Mouse (Mus musculus) left cerebral cortex, adult 11 months (tissue): Measurements from ENCODE around the gene Fam227a.

Experiments used
- DNase-seq: peaks from one replicate; pipeline ENCODE4 v3.0.0; 2022; ENCODE audit warnings: low spot score

The Fam227a gene

DNA sequence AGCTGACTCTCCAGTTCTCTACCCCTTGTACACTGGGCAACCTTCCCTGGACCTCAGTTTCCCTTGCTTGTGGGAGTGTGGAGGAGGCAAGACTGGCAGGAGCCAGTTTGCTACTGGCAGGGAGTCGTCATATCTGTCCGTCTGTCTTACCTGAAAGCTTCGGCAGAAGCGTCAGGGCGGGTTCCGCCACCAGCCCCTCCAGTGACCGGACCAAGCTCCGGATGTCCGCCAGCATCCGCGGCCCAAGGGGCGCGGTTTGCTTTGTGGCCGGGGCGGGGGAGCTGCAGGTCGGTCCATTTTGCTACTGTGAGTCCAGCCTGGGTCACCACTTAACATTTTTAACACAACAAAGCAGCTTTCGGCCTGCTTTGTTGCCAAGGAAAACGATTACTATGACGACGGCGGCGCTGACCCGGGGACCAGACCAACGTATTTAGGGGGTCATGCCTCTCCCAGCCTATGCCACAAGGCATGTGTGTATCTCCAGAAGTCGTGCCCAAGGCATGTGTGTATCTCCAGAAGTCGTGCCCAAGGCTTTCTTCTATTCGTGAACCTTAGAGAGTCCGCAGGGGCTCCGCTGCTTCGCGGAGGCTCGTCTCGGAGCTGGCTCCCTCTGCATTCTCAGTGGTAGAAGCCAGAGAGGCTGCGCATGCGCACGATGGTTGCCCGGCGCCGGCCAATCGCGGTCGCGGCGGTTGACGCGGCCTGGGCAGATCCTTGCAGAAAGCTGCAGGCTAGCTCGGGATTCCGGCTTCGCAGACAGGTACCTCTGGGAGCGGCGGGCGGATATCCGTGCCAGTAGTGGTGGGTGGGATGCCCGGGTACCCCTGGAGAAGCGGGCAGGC is at the start of gene Fam227a, which contains the start of gene Cby1:
Gene Fam227a (minus strand): TSS at position 426 of the 845 bp plus-strand sequence.
Gene Cby1 (plus strand): TSS at position 669 of the 845 bp plus-strand sequence.
- DNase-seq: peak; percentile 88

DNA sequence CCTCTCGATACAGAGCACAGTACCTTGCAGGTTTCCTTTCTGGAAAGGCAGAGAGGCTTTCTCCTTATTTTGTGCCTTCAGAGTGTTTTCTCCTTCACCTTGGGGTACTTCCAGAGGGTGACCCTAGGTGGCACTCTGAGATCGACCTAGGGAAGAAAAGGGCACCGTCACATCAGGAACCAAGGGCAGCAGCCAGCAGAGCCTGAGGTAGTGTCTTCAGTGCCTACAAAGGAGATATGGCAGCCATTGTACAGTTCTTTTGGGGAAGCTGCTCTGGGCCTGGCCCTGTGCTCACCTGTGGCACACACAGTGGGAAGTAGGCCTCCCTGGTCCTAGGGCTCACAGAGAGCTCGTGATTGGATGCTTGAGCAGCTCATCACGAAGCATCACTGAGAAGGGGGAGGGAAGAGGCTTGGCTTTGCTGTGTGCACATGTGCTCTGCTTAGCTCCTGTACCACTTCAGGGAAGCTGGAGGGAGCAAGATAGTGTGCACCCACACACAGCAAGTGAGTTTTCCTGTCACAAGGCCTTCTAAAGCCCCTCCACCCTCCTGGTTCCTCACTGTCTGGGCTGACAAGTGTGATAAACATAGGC is 49.6 kb upstream of the Fam227a start:
- DNase-seq: no peak

DNA sequence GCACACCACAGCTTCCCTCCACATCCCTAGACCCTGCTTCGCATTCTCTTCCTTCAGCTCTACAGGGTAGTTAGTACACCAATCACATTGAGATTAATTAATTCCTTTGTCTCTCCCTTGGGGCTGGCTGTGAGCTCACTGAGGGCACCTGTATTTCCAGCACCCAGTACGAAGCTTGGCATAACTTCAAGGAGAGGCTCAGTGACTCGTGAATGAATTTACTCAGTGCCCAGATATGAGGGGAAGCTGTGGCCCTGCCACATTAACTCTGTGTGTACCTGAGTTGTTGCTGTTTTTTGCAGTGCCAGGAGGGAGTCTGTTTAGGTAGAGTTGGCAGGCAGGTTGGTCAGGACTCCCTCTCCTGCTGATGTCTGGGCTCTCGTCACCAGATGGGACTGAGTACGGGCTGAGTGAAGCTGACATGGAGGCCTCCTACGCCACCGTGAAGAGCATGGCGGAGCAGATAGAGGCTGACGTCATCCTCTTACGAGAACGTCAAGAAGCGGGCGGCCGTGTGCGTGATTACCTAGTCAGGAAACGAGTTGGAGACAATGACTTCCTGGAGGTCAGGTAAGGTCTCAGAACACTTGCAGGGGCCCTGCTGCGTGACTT is 48.0 kb upstream of the Fam227a start:
- no peak for DNase-seq

DNA sequence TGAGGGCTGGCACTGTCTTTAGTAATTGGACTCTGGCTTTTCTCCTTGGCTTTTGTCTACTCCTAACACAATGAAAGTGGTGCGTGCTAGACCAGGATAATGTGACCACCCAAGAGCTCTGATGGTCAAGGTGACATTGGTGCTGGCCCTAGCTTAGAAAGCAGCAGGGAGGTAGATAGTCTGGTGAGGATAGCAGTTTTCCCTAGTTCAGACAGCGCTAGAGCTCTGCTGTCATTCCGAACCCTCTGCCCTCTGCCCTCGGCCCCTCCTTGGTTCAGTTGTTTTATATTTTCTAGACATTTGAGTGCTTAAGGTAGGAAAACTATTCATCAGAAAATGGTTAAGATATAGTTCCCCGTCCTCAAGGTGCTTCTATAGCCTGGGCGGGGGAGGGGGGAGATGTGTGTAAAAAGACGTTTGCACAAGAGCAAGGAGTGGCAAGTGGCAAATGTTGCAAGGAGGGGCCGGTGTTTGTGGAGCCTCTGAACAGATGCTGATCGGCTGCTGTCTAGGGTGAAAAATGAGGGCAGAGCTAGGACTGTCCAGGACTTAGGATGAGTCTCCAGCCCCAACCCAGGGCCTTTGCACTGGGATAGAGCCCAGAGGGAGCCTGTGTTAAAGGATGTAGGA is 38.9 kb upstream of the Fam227a start:
- no peak for DNase-seq

GRCm38 (mm10) chr15:79697011-79697410 is 38.3 kb upstream of the Fam227a start:
- no peak for DNase-seq

GRCm38 (mm10) chr15:79696508-79696907 is 37.8 kb upstream of the Fam227a start:
- DNase-seq: no peak

GRCm38 (mm10) chr15:79695516-79695915 is 36.8 kb upstream of the Fam227a start:
- no peak for DNase-seq

DNA sequence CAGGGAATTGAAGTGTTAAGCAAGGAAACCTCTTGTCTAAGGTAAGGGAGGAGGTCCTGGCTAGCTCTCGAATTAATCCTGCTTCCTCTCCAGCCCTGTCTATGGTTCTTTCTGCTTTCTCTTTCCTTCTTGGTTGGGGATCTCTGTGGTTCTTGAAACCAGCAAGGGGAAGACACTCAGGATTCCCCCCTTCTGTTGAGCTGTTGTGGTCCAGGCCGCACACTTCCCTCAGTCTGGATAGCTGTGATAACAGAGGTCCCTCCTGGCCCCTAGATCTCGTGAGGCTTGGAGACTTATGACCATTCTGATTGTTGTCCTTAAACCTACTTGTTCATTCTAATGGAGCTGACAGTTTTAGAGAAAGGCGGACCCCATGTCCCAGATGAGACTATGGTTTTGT is 35.8 kb upstream of the Fam227a start:
- DNase-seq: no peak

DNA sequence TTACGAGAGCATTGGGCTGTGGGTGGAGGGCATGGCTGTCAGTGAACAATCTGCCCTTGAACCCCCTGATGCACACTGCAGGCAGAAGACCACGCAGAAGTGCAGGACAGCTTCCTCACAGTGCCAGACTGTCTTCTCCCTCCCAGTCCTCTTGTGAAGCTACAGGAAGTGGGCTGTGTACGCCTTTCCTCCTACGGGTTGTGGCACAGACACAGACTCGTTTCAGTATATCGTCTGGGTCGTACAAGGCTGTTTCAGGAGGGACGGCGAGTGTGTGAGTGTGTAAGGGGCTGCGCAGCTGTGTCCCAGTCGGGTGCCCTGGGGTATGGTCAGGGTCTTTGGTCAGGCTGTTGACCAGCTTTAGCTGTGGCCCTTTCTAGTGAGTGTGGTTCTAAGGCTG is 35.0 kb upstream of the Fam227a start:
- no peak for DNase-seq

GRCm38 (mm10) chr15:79692334-79692733 is 33.6 kb upstream of the Fam227a start:
- no peak for DNase-seq

GRCm38 (mm10) chr15:79691023-79691508 is 32.3 kb upstream of the Fam227a start:
- DNase-seq: no peak

DNA sequence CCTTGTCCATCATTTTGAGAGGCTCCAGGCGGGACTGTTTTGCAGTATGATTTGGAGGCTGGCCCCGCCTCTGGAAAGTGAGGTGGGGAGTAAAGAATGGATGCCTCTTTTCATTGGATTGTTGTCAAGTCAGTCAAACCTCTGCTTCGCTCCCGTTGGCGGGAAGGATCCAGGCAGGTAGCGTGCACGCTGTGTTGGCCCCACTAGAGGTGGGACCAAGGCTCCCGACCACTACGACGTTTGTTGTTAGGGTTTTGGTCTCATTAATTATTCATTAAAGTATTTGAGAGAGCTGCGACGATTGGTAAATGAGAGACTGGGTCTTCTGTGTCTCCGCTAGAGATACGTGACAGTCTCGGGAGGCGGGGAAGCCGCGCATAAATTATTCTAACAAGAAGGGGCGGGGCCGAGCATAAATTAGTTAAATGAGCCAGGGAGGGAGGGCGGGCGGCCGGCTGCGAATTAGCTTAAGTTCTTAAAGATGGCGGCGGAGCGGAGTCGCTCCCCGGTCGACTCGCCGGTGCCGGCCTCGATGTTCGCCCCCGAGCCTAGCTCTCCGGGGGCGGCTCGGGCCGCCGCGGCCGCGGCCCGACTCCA is 31.8 kb upstream of the Fam227a start, which contains the start of gene Gtpbp1:
Gene Gtpbp1 (plus strand): TSS at position 420 of the 597 bp plus-strand sequence.
- peak; percentile 100 for DNase-seq

DNA sequence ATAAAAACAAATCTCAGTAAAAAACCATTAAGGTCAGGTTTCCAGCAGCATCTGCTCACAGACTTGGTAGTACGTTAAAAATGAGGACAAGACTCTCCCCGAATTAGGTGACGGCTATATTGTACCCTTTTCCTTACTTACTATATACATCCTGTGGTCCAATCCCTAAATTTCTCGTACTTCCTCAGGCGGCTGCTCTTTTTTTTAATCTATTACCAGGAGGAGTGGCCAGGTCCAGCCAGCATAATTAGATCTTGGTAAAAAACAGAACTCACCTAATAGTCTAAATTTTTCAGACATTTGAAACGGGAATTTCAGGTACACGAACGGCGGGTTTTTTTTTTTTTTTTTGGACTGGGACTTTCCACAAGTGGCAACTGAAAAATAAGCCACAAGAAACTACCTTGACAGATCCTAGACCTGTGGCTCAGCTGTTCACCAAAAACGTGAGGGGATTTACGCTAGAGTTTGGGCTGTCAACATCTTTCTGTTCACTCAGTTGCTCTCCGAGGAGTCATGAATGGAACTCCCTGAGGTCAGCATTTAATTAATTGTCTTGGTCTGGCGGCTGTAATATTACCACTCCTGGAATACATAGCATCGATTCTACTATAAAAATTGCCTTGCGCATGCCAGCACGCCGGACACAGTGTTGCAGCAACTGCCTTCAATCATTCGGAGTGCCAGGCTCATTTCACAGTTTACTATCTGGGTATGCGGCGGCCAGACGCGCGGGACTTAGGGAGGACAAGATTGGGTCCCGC is 31.1 kb upstream of the Fam227a start:
- no peak for DNase-seq

GRCm38 (mm10) chr15:79688268-79688956 is 29.7 kb upstream of the Fam227a start:
- no peak for DNase-seq

DNA sequence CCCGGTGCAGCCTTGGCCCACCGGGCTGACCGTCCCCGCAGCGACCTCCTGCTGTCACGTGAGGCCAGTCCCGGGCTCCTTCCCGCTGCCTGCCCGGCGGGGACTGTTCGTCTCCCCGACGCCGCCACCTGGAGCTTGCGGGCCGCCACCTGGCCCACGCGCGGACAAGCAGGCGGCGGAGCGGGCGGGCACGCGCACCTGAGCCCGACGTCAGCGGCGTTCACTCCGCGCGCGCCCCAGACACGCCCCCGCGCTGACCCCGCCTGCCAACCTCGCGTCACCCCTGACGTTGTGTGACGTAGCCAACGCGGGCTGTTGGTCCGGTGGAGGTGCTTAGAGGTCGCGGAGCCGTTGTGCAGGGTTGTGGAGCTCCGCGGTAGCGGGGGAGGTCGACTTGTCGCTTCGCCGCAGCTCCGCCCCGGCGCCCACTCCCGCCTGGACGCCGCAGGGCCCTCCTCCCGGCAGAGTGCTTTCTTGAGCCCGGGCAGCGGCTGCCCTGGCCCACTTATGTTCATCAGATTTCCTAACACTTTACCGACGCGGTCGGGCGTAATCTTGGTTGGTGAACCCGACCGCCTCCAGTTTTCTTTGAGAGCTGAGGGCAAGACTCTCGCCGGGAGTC is 29.0 kb upstream of the Fam227a start, which contains the start of gene Josd1:
Gene Josd1 (minus strand): TSS at position 274 of the 622 bp plus-strand sequence.
- DNase-seq: peak; percentile 91

- no peak for DNase-seq
These were observed 28.4 kb upstream of the Fam227a start for GRCm38 (mm10) chr15:79687175-79687574.

DNA sequence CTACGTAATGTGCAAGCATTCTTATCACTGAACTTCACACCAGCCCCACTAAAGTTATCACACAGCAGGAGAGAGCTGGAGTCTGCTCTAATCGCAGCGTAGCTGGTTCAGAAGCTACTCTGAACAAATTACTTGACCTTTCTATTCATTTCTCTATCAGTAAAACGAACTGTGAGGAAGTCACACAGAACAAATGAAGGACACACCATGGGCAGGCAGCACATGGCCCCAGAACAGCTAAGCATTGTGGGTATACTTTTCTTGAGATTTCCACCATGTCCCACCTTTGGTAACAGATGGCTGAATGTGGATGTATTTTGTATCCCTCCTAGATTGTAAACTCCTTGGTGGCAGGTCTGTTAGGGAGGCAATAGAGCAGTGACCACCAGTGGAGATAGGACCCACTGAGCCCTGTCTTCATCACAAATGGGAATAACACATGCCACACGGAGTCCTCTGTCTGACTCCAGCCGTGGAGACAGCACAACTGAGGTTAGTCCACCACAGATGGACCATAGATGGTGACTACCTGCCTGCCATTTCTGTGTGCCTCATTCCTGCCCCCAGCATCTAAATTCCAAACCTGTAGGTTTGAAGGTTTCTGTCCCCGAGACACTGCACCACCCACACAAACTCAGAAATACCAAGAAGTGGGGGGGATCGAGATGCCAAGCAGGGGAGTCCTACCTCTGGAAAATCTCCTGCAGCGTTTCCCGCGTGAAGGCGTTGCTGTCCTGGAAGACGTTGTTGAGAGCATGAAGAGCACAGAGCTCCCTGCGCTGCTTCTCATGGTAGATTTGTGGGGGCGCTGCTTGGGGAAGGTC is 27.5 kb upstream of the Fam227a start:
- DNase-seq: no peak

DNA sequence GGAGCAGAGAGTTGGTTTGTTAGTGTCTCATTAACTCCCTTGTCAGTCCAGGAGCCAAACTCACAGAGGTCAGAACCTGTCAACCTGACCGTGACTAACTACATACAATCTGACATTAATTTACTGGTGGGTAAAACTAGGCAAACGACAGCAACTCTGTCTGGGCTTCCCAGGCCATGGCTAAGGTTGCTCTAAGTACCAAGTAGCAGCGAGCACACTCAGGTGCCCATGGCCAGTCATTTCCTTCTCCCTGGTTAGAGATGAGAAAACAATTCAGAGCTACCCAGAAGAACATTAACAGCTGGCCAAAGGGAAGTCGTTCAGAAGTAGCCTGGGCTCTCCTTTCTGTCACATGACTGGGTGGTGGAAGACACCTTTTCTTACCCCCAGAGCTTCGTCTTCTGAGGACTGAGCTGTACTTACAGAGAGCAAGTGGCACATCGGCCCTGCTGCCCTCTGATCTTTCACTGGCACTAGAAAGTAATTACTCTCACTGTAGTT is 26.4 kb upstream of the Fam227a start:
- DNase-seq: no peak

DNA sequence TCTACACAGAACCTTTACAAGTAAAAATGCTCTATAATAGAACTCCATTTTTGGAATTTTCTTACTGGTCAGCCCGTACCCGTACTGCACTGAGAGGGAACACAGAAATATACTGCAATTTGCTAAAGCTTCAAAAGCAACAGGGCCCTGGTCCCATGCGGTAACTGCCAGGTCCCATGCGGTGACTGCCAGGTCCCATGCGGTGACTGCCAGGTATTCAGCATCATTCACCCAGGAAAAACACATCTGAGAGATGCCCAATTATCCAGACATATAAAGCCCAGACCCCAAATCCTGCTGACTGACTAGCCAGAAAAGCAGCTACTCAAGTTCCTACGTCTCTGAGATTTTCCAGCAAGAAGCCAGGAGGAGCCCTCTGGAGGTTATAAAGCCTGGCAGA is 25.9 kb upstream of the Fam227a start:
- no peak for DNase-seq
